Mouse (Mus musculus) lung, adult 2 months (tissue): Measurements from ENCODE around the gene Igsf21.

Experiments used
- CTCF ChIP-seq: fragments of 200-500 bp; IDR thresholded peaks from 2 replicates; pipeline ENCODE4 v1.5.1; 2011; ENCODE audit warnings: mild to moderate bottlenecking, low read length, control low read depth; ENCODE audit not compliant: insufficient read depth
- POLR2A ChIP-seq: fragments of 200-500 bp; IDR thresholded peaks from 2 replicates; pipeline ENCODE4 v1.6.1; 2011; ENCODE audit warnings: low read depth, mild to moderate bottlenecking, control low read depth, low read length, borderline replicate concordance; ENCODE audit errors: extremely low read depth

DNA sequence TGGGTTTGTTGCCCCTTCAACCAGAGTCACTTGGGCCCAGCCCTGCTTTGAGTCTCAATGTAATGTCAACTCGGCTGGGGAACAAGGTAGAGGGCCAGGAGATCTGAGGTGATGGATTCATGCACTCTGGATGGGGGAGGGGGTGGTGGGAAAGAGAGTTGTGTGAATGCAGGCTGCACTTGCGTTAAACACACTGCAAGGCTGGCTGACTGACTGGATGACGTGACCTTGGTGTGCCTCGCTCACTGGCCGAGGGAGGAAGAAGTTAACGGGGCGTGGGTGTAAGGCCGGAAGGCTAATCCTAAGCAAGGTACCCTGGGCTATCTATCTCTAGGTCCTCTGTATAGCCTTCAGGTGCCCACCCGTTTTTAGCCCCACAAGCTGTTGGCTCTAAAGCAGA lies 31.4 kb downstream of the Igsf21 start:
- no peak for TF ChIP-seq CTCF
- no peak for TF ChIP-seq POLR2A
